In the genomic region with DNA sequence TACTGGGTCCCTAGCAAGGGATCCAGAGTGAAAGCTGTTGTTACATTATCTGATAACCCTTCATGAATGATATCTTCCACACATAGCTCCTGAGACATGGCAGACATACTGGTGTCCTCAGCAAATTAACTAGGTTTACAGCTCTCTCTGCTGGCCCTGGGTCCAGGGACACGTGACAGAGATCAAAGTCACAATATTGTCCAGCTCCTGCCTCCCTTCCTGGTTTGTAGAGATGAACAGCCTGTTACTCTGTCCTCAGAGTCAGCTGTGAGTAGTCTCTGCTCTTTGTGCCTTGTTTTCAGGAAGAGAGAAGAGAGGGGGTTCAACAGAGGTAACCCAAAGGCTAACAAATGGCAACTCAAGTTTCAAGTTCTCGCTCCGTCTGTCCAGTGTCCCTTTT, we compare ENCODE assay signal across 19 mouse cellular contexts.
DNase-seq lines count a peak whose midpoint lies in the region; TF ChIP-seq lines count a peak whose summit lies in the region.
"Had no signal": no experiment of that assay in that cellular context is flagged by ENCODE, and none has a peak within 500 bp of the region (broad histone marks: within the 10 kb centered on the region; RNA-seq: fewer than 3 reads in every experiment).

No protein-coding gene starts in this region.

- no peaks in the 10 kb centered on the region for H3K36me3 ChIP-seq in heart, adult 2 months (ENCODE audit: control insufficient read depth, insufficient read depth, low read length)
- H3K36me3 ChIP-seq in liver, adult 2 months (ENCODE audit: control insufficient read depth, insufficient read depth, low read length), result no peaks in the 10 kb centered on the region
- H3K36me3 ChIP-seq: embryonic facial prominence, embryonic 13.5 days; embryonic facial prominence, embryonic 15.5 days; forebrain, embryonic 10.5 days; forebrain, embryonic 12.5 days had no signal

- no peak for TF ChIP-seq POLR2A in heart, adult 2 months (IDR thresholded peaks at IDR 0.05; ENCODE audit: insufficient read depth, low read depth, low read length)
- no peak for TF ChIP-seq POLR2A in liver, adult 2 months (IDR thresholded peaks at IDR 0.05; ENCODE audit: extremely low read depth, insufficient read depth, low read length)

- no peak for TF ChIP-seq CTCF in heart, adult 2 months (IDR thresholded peaks at IDR 0.05)
- no peak for TF ChIP-seq CTCF in liver, adult 2 months (IDR thresholded peaks at IDR 0.05; ENCODE audit: low read depth, low read length)

- 91% methylated on average over 3 of the region's 3 CpGs for WGBS in heart, adult 2 months
- WGBS in liver, adult 2 months, result 39% methylated on average over 3 of the region's 3 CpGs

- intact Hi-C loops in heart, adult 2 months (cut with DNase I), result no loop called here
- intact Hi-C loops in heart, postnatal 14 days (cut with DNase I), result no loop called here

- no peaks in the 10 kb centered on the region for H3K27me3 ChIP-seq in heart, adult 2 months (ENCODE audit: control insufficient read depth, insufficient read depth, low read length)
- no peaks in the 10 kb centered on the region for H3K27me3 ChIP-seq in liver, adult 2 months (ENCODE audit: control insufficient read depth, insufficient read depth, low read length)
- H3K27me3 ChIP-seq: embryonic facial prominence, embryonic 15.5 days had no signal

- peaks cover 4% of the 10 kb centered on the region; the same call in 1 of the 2 replicates for H3K4me1 ChIP-seq in heart, adult 2 months (ENCODE audit: control insufficient read depth, insufficient read depth, low read length)
- H3K4me1 ChIP-seq in liver, adult 2 months (ENCODE audit: control insufficient read depth, insufficient read depth, low read length), result peaks cover 19% of the 10 kb centered on the region
- H3K4me1 ChIP-seq: embryonic facial prominence, embryonic 13.5 days; embryonic facial prominence, embryonic 15.5 days had no signal

- H3K79me2 ChIP-seq in heart, adult 2 months (replicated peaks; ENCODE audit: control insufficient read depth, insufficient read depth, low read length), result no peaks in the 10 kb centered on the region
- no peaks in the 10 kb centered on the region for H3K79me2 ChIP-seq in liver, adult 2 months (ENCODE audit: control insufficient read depth, insufficient read depth, low read length)

- H3K27ac ChIP-seq in heart, adult 2 months, result peak overlapping the region; percentile 15
- H3K27ac ChIP-seq in liver, adult 2 months (replicated peaks; ENCODE audit: insufficient read depth, low read depth, low read length), result peak overlapping the region; percentile 68
- H3K27ac ChIP-seq: embryonic facial prominence, embryonic 13.5 days; embryonic facial prominence, embryonic 15.5 days; forebrain, embryonic 10.5 days; forebrain, embryonic 12.5 days had no signal

- H3K9ac ChIP-seq in heart, adult 2 months (ENCODE audit: low read depth, low read length), result no peak overlapping the region
- no peak overlapping the region for H3K9ac ChIP-seq in liver, adult 2 months (ENCODE audit: low read depth, low read length)
- H3K9ac ChIP-seq: embryonic facial prominence, embryonic 13.5 days; embryonic facial prominence, embryonic 15.5 days; forebrain, embryonic 12.5 days had no signal

- peak in 1 of 2 experiments; percentile 3 for DNase-seq in heart, adult 2 months
- DNase-seq in heart, postnatal 14 days, result no peak
- peak; percentile 61 for DNase-seq in liver, adult 2 months (ENCODE audit: extremely low read depth, low read depth, low spot score)
- DNase-seq in liver, result no peak
- DNase-seq: adrenal gland, adult 2 months; adrenal gland, postnatal 10 days; adrenal gland, postnatal 25 days; cerebellum, adult 11 months; cerebellum, adult 18-20 months; cerebellum, adult 8-10 months; cerebellum, adult 9-11 months; cerebellum, postnatal 14 days; cerebellum, postnatal 36 days; embryo, embryonic 11 days had no signal

- H3K4me3 ChIP-seq in heart, adult 2 months, result no peak overlapping the region
- no peak overlapping the region for H3K4me3 ChIP-seq in liver, adult 2 months (ENCODE audit: insufficient read depth, low read depth, low read length)
- H3K4me3 ChIP-seq: embryonic facial prominence, embryonic 13.5 days; embryonic facial prominence, embryonic 15.5 days; erythroblast, embryonic 14.5 days; forebrain, embryonic 10.5 days; forebrain, embryonic 12.5 days had no signal

- no peak for TF ChIP-seq EP300 in heart, adult 2 months (IDR thresholded peaks at IDR 0.05; ENCODE audit: insufficient read depth, low read depth, low read length)
